ENCODE assay signal across 11 mouse cellular contexts in genomic region chr5:133718187-133719078, GRCm38 (mm10).
DNase-seq lines count a peak whose midpoint lies in the region; ATAC-seq lines count a peak whose summit lies in the region.
"Had no signal": no experiment of that assay in that cellular context is flagged by ENCODE, and none has a peak within 500 bp of the region (broad histone marks: within the 10 kb centered on the region; RNA-seq: fewer than 3 reads in every experiment).

No protein-coding gene starts in this region.

- ATAC-seq in embryonic facial prominence, embryonic 11.5 days (replicated peaks; ENCODE audit: insufficient number of reproducible peaks, low FRiP score, low TSS enrichment, low read depth) = peak; percentile 29; the same call in 1 of the 2 replicates
- peak; percentile 97 for ATAC-seq in forebrain, embryonic 15.5 days (replicated peaks)
- ATAC-seq in midbrain, embryonic 12.5 days (ENCODE audit: low FRiP score, low read depth) = peak; percentile 84
- no peak for ATAC-seq in erythroblast, adult 5-6 weeks (replicated peaks; ENCODE audit: low FRiP score, poor library complexity, severe bottlenecking)

- no peak overlapping the region for H3K4me2 ChIP-seq in embryonic facial prominence, embryonic 11.5 days (ENCODE audit: low read depth, low read length)
- peak overlapping the region; percentile 20; the same call in 1 of the 2 replicates for H3K4me2 ChIP-seq in forebrain, embryonic 15.5 days (replicated peaks)
- H3K4me2 ChIP-seq in midbrain, embryonic 12.5 days (replicated peaks) = 0 out of 2 replicates have a peak overlapping the region, but pooled peaks have one; percentile 8
- H3K4me2 ChIP-seq: limb, embryonic 15.5 days had no signal

- WGBS in embryonic facial prominence, embryonic 11.5 days = 49% methylated on average over 10 of the region's 10 CpGs
- WGBS in embryonic facial prominence, embryonic 10.5 days = 56% methylated on average over 10 of the region's 10 CpGs
- 4% methylated on average over 10 of the region's 10 CpGs for WGBS in forebrain, embryonic 15.5 days
- 40% methylated on average over 10 of the region's 10 CpGs for WGBS in midbrain, embryonic 12.5 days

- H3K9ac ChIP-seq in embryonic facial prominence, embryonic 11.5 days (replicated peaks; ENCODE audit: low read length) = no peak overlapping the region
- H3K9ac ChIP-seq in forebrain, embryonic 15.5 days (replicated peaks) = no peak overlapping the region
- no peak overlapping the region for H3K9ac ChIP-seq in midbrain, embryonic 12.5 days (replicated peaks)
- H3K9ac ChIP-seq: limb, embryonic 15.5 days had no signal

- H3K4me3 ChIP-seq in embryonic facial prominence, embryonic 11.5 days (ENCODE audit: low read depth, low read length) = no peak overlapping the region
- no peak overlapping the region for H3K4me3 ChIP-seq in embryonic facial prominence, embryonic 10.5 days
- H3K4me3 ChIP-seq in forebrain, embryonic 15.5 days = no peak overlapping the region
- H3K4me3 ChIP-seq in midbrain, embryonic 12.5 days = no peak overlapping the region
- H3K4me3 ChIP-seq: limb, embryonic 15.5 days had no signal

- no peaks in the 10 kb centered on the region for H3K4me1 ChIP-seq in embryonic facial prominence, embryonic 11.5 days (ENCODE audit: control insufficient read depth, insufficient read depth, low read length)
- no peaks in the 10 kb centered on the region for H3K4me1 ChIP-seq in embryonic facial prominence, embryonic 10.5 days
- H3K4me1 ChIP-seq in forebrain, embryonic 15.5 days = peaks cover 17% of the 10 kb centered on the region
- peaks cover 12% of the 10 kb centered on the region for H3K4me1 ChIP-seq in midbrain, embryonic 12.5 days
- H3K4me1 ChIP-seq: limb, embryonic 15.5 days had no signal

- no peaks in the 10 kb centered on the region for H3K27me3 ChIP-seq in embryonic facial prominence, embryonic 11.5 days (ENCODE audit: control insufficient read depth, insufficient read depth, low read length)
- H3K27me3 ChIP-seq in embryonic facial prominence, embryonic 10.5 days (replicated peaks; ENCODE audit: low read depth, poor library complexity, severe bottlenecking) = no peaks in the 10 kb centered on the region; the same call in 1 of the 2 replicates
- H3K27me3 ChIP-seq in forebrain, embryonic 15.5 days = no peaks in the 10 kb centered on the region
- H3K27me3 ChIP-seq in midbrain, embryonic 12.5 days = no peaks in the 10 kb centered on the region
- H3K27me3 ChIP-seq: limb, embryonic 15.5 days had no signal

- H3K36me3 ChIP-seq in embryonic facial prominence, embryonic 11.5 days (replicated peaks; ENCODE audit: control insufficient read depth, insufficient read depth, low read depth, low read length) = no peaks in the 10 kb centered on the region
- no peaks in the 10 kb centered on the region for H3K36me3 ChIP-seq in embryonic facial prominence, embryonic 10.5 days (replicated peaks)
- H3K36me3 ChIP-seq in forebrain, embryonic 15.5 days = no peaks in the 10 kb centered on the region
- H3K36me3 ChIP-seq in midbrain, embryonic 12.5 days = no peaks in the 10 kb centered on the region
- H3K36me3 ChIP-seq: limb, embryonic 15.5 days had no signal

- no peak overlapping the region for H3K27ac ChIP-seq in embryonic facial prominence, embryonic 11.5 days (replicated peaks; ENCODE audit: low read depth, low read length)
- H3K27ac ChIP-seq in embryonic facial prominence, embryonic 10.5 days (replicated peaks) = no peak overlapping the region
- H3K27ac ChIP-seq in forebrain, embryonic 15.5 days (replicated peaks) = peak overlapping the region; percentile 52
- H3K27ac ChIP-seq in midbrain, embryonic 12.5 days (replicated peaks) = no peak overlapping the region
- H3K27ac ChIP-seq: limb, embryonic 15.5 days had no signal

- DNase-seq in embryonic facial prominence, embryonic 11.5 days (ENCODE audit: low spot score) = no peak
- no peak for DNase-seq in embryonic facial prominence, embryonic 10.5 days (ENCODE audit: low spot score)
- peak; percentile 82 for DNase-seq in ES-CJ7 (ENCODE audit: low read depth, low spot score)
- DNase-seq in kidney, adult 11 months = no peak
- DNase-seq in heart, adult 9 months (ENCODE audit: low spot score in 2 of 2) = no peak
- DNase-seq: heart, postnatal 10 days; lung, postnatal 4 days had no signal

- H3K9me3 ChIP-seq in embryonic facial prominence, embryonic 11.5 days (replicated peaks; ENCODE audit: control insufficient read depth, low read length) = no peaks in the 10 kb centered on the region
- no peaks in the 10 kb centered on the region for H3K9me3 ChIP-seq in embryonic facial prominence, embryonic 10.5 days
- H3K9me3 ChIP-seq in forebrain, embryonic 15.5 days = no peaks in the 10 kb centered on the region
- H3K9me3 ChIP-seq in midbrain, embryonic 12.5 days = no peaks in the 10 kb centered on the region
- H3K9me3 ChIP-seq: limb, embryonic 15.5 days had no signal
